Mouse (Mus musculus): ENCODE results near the gene Eme1. TPM values are rescaled to one million over a fixed set of nuclear protein-coding genes. Genes with fewer than 3 reads are reported as not detected.
"Not testable (repeated sequence)": the region's sequence is repeated elsewhere in the genome, so short reads cannot be mapped to it uniquely, and the experiment has no call there.

The Eme1 gene
- polyA plus RNA-seq, 1 experiment from 2014 or later: 13.2 TPM

- H3K9me3 ChIP-seq (replicated peaks; ENCODE audit: control insufficient read depth, low read length): no peaks in the 10 kb centered on the region
- no peak for ATAC-seq (ENCODE audit: insufficient read depth, low FRiP score)
- H3K27ac ChIP-seq (ENCODE audit: low read length): no peak overlapping the region
- H3K27me3 ChIP-seq (ENCODE audit: control insufficient read depth, insufficient read depth, low read length): no peaks in the 10 kb centered on the region
- H3K36me3 ChIP-seq (ENCODE audit: control insufficient read depth, insufficient read depth, low read length): peaks cover 19% of the 10 kb centered on the region
- no peak overlapping the region for H3K4me3 ChIP-seq (replicated peaks; ENCODE audit: low read length)
- WGBS: 94% methylated on average over 6 of the region's 6 CpGs
- no peak overlapping the region for H3K9ac ChIP-seq (ENCODE audit: low read length)
- no peaks in the 10 kb centered on the region for H3K4me1 ChIP-seq (ENCODE audit: control insufficient read depth, insufficient read depth, low read length)
- no peak overlapping the region for H3K4me2 ChIP-seq (ENCODE audit: low read depth, low read length)
Observed at GRCm38 (mm10) chr11:94665281-94665680, 11.5 kb upstream of the Eme1 start.

GRCm38 (mm10) chr11:94661344-94661743 lies 7.6 kb upstream of the Eme1 start:
- H3K36me3 ChIP-seq (ENCODE audit: control insufficient read depth, insufficient read depth, low read length): no peaks in the 10 kb centered on the region
- no peak overlapping the region for H3K4me2 ChIP-seq (ENCODE audit: low read depth, low read length)
- H3K9me3 ChIP-seq (replicated peaks; ENCODE audit: control insufficient read depth, low read length): no peaks in the 10 kb centered on the region
- no peaks in the 10 kb centered on the region for H3K27me3 ChIP-seq (ENCODE audit: control insufficient read depth, insufficient read depth, low read length)
- H3K4me1 ChIP-seq (ENCODE audit: control insufficient read depth, insufficient read depth, low read length): no peaks in the 10 kb centered on the region
- H3K9ac ChIP-seq (ENCODE audit: low read length): no peak overlapping the region
- no peak for ATAC-seq (ENCODE audit: insufficient read depth, low FRiP score)
- H3K4me3 ChIP-seq (replicated peaks; ENCODE audit: low read length): no peak overlapping the region
- WGBS: 52% methylated on average over 1 of the region's 1 CpGs
- no peak overlapping the region for H3K27ac ChIP-seq (ENCODE audit: low read length)

- no peaks in the 10 kb centered on the region for H3K27me3 ChIP-seq (ENCODE audit: control insufficient read depth, insufficient read depth, low read length)
- H3K4me1 ChIP-seq (ENCODE audit: control insufficient read depth, insufficient read depth, low read length): peaks cover 12% of the 10 kb centered on the region; the same call in 1 of the 2 replicates
- H3K9me3 ChIP-seq (replicated peaks; ENCODE audit: control insufficient read depth, low read length): no peaks in the 10 kb centered on the region
- WGBS: 38% methylated on average over 8 of the region's 8 CpGs
- peak overlapping the region; percentile 74 for H3K4me3 ChIP-seq (replicated peaks; ENCODE audit: low read length)
- H3K9ac ChIP-seq (ENCODE audit: low read length): peak overlapping the region; percentile 83
- ATAC-seq (ENCODE audit: insufficient read depth, low FRiP score): no peak
- H3K4me2 ChIP-seq (ENCODE audit: low read depth, low read length): peak overlapping the region; percentile 88
- H3K27ac ChIP-seq (ENCODE audit: low read length): no peak overlapping the region
- H3K36me3 ChIP-seq (ENCODE audit: control insufficient read depth, insufficient read depth, low read length): no peaks in the 10 kb centered on the region
Observed at GRCm38 (mm10) chr11:94652973-94653372, 791 bp downstream of the Eme1 start.

- not testable (repeated sequence) for H3K9me3 ChIP-seq (replicated peaks; ENCODE audit: control insufficient read depth, low read length); H3K9ac ChIP-seq (ENCODE audit: low read length); ATAC-seq (ENCODE audit: insufficient read depth, low FRiP score); H3K4me3 ChIP-seq (replicated peaks; ENCODE audit: low read length); H3K27ac ChIP-seq (ENCODE audit: low read length); H3K27me3 ChIP-seq (ENCODE audit: control insufficient read depth, insufficient read depth, low read length); H3K4me2 ChIP-seq (ENCODE audit: low read depth, low read length); H3K36me3 ChIP-seq (ENCODE audit: control insufficient read depth, insufficient read depth, low read length)
- 96% methylated on average over 5 of the region's 7 CpGs for WGBS
- peaks cover 12% of the 10 kb centered on the region; the same call in 1 of the 2 replicates for H3K4me1 ChIP-seq (ENCODE audit: control insufficient read depth, insufficient read depth, low read length)
Observed at GRCm38 (mm10) chr11:94651241-94651640, 2.5 kb downstream of the Eme1 start.

GRCm38 (mm10) chr11:94646457-94646856 lies 7.3 kb downstream of the Eme1 start:
- no peaks in the 10 kb centered on the region for H3K9me3 ChIP-seq (replicated peaks; ENCODE audit: control insufficient read depth, low read length)
- peaks cover 30% of the 10 kb centered on the region for H3K36me3 ChIP-seq (ENCODE audit: control insufficient read depth, insufficient read depth, low read length)
- WGBS: 95% methylated on average over 4 of the region's 4 CpGs
- H3K4me2 ChIP-seq (ENCODE audit: low read depth, low read length): no peak overlapping the region
- no peak overlapping the region for H3K4me3 ChIP-seq (replicated peaks; ENCODE audit: low read length)
- H3K27ac ChIP-seq (ENCODE audit: low read length): no peak overlapping the region
- H3K4me1 ChIP-seq (ENCODE audit: control insufficient read depth, insufficient read depth, low read length): no peaks in the 10 kb centered on the region
- no peaks in the 10 kb centered on the region for H3K27me3 ChIP-seq (ENCODE audit: control insufficient read depth, insufficient read depth, low read length)
- ATAC-seq (ENCODE audit: insufficient read depth, low FRiP score): no peak
- no peak overlapping the region for H3K9ac ChIP-seq (ENCODE audit: low read length)

GRCm38 (mm10) chr11:94644461-94645219 lies 9.1 kb downstream of the Eme1 start:
- Histone ChIP-seq H3K36me3 (ENCODE audit: control insufficient read depth, insufficient read depth, low read length) (peaks cover 30% of the 10 kb centered on the region), H3K9ac (ENCODE audit: low read length) (no peak overlapping the region), H3K4me3 (replicated peaks; ENCODE audit: low read length) (no peak overlapping the region), H3K27ac (ENCODE audit: low read length) (no peak overlapping the region), H3K4me2 (ENCODE audit: low read depth, low read length) (no peak overlapping the region), H3K4me1 (ENCODE audit: control insufficient read depth, insufficient read depth, low read length) (no peaks in the 10 kb centered on the region), H3K27me3 (ENCODE audit: control insufficient read depth, insufficient read depth, low read length) (no peaks in the 10 kb centered on the region), H3K9me3 (replicated peaks; ENCODE audit: control insufficient read depth, low read length) (no peaks in the 10 kb centered on the region)
- no peak for ATAC-seq (ENCODE audit: insufficient read depth, low FRiP score)
- WGBS: 83% methylated on average over 8 of the region's 8 CpGs

- H3K36me3 ChIP-seq (ENCODE audit: control insufficient read depth, insufficient read depth, low read length): peaks cover 35% of the 10 kb centered on the region
- H3K9ac ChIP-seq (ENCODE audit: low read length): no peak overlapping the region
- H3K27ac ChIP-seq (ENCODE audit: low read length): no peak overlapping the region
- H3K9me3 ChIP-seq (replicated peaks; ENCODE audit: control insufficient read depth, low read length): no peaks in the 10 kb centered on the region
- no peak overlapping the region for H3K4me2 ChIP-seq (ENCODE audit: low read depth, low read length)
- 88% methylated on average over 5 of the region's 5 CpGs for WGBS
- H3K4me3 ChIP-seq (replicated peaks; ENCODE audit: low read length): no peak overlapping the region
- H3K4me1 ChIP-seq (ENCODE audit: control insufficient read depth, insufficient read depth, low read length): peaks cover 5% of the 10 kb centered on the region
- no peaks in the 10 kb centered on the region for H3K27me3 ChIP-seq (ENCODE audit: control insufficient read depth, insufficient read depth, low read length)
- ATAC-seq (ENCODE audit: insufficient read depth, low FRiP score): no peak
Observed at GRCm38 (mm10) chr11:94634431-94634830, 19.3 kb downstream of the Eme1 start.

- peaks cover 5% of the 10 kb centered on the region for H3K4me1 ChIP-seq (ENCODE audit: control insufficient read depth, insufficient read depth, low read length)
- H3K36me3 ChIP-seq (ENCODE audit: control insufficient read depth, insufficient read depth, low read length): peaks cover 30% of the 10 kb centered on the region
- 82% methylated on average over 8 of the region's 8 CpGs for WGBS
- H3K9me3 ChIP-seq (replicated peaks; ENCODE audit: control insufficient read depth, low read length): no peaks in the 10 kb centered on the region
- ATAC-seq (ENCODE audit: insufficient read depth, low FRiP score): no peak
- no peak overlapping the region for H3K4me3 ChIP-seq (replicated peaks; ENCODE audit: low read length)
- no peak overlapping the region for H3K4me2 ChIP-seq (ENCODE audit: low read depth, low read length)
- no peak overlapping the region for H3K27ac ChIP-seq (ENCODE audit: low read length)
- no peak overlapping the region for H3K9ac ChIP-seq (ENCODE audit: low read length)
- no peaks in the 10 kb centered on the region for H3K27me3 ChIP-seq (ENCODE audit: control insufficient read depth, insufficient read depth, low read length)
Observed at GRCm38 (mm10) chr11:94632988-94633387, 20.8 kb downstream of the Eme1 start.

- no peak overlapping the region for H3K4me3 ChIP-seq (replicated peaks; ENCODE audit: low read length)
- no peak for ATAC-seq (ENCODE audit: insufficient read depth, low FRiP score)
- peaks cover 26% of the 10 kb centered on the region for H3K36me3 ChIP-seq (ENCODE audit: control insufficient read depth, insufficient read depth, low read length)
- no peaks in the 10 kb centered on the region for H3K27me3 ChIP-seq (ENCODE audit: control insufficient read depth, insufficient read depth, low read length)
- H3K4me1 ChIP-seq (ENCODE audit: control insufficient read depth, insufficient read depth, low read length): peaks cover 5% of the 10 kb centered on the region
- H3K4me2 ChIP-seq (ENCODE audit: low read depth, low read length): no peak overlapping the region
- H3K27ac ChIP-seq (ENCODE audit: low read length): no peak overlapping the region
- 89% methylated on average over 5 of the region's 5 CpGs for WGBS
- no peak overlapping the region for H3K9ac ChIP-seq (ENCODE audit: low read length)
- no peaks in the 10 kb centered on the region for H3K9me3 ChIP-seq (replicated peaks; ENCODE audit: control insufficient read depth, low read length)
Observed at GRCm38 (mm10) chr11:94631969-94632368, 21.8 kb downstream of the Eme1 start.
